Mouse (Mus musculus) embryonic facial prominence, embryonic 13.5 days (tissue): ENCODE measurements around the gene Trim67. TPM values are rescaled to one million over a fixed set of nuclear protein-coding genes. Genes with fewer than 3 reads are reported as not detected.
"Not testable (repeated sequence)": the region's sequence is repeated elsewhere in the genome, so short reads cannot be mapped to it uniquely, and the experiment has no call there.

Source experiments
- ATAC-seq: fragments of 200-750 bp; cut with Nextera tagmentation; 2 replicates; pipeline ENCODE4 v1.8.0; 2017; ENCODE audit warnings: low read depth; ENCODE audit not compliant: insufficient number of reproducible peaks, insufficient read depth, low FRiP score, low TSS enrichment
- H3K27ac ChIP-seq: fragments of 300-500 bp; sonication (generic); 2 replicates; pipeline ENCODE4 v1.5.1; 2015; ENCODE audit warnings: moderate library complexity, mild to moderate bottlenecking, inconsistent platforms
- H3K27me3 ChIP-seq: fragments of 300-500 bp; sonication (generic); 2 replicates; pipeline ENCODE4 v1.6.1; 2015; ENCODE audit warnings: mild to moderate bottlenecking, inconsistent platforms
- H3K36me3 ChIP-seq: fragments of 300-500 bp; sonication (generic); 2 replicates; pipeline ENCODE4 v1.6.1; 2015; ENCODE audit warnings: mild to moderate bottlenecking, inconsistent platforms
- H3K4me1 ChIP-seq: fragments of 300-500 bp; sonication (generic); 2 replicates; pipeline ENCODE4 v1.6.1; 2015; ENCODE audit warnings: inconsistent platforms
- H3K4me2 ChIP-seq: fragments of 300-500 bp; sonication (generic); 2 replicates; pipeline ENCODE4 v1.6.1; 2015; ENCODE audit warnings: moderate library complexity, mild to moderate bottlenecking, inconsistent platforms
- H3K4me3 ChIP-seq: fragments of 300-500 bp; sonication (generic); 2 replicates; pipeline ENCODE4 v1.5.1; 2015; ENCODE audit warnings: mild to moderate bottlenecking, inconsistent platforms
- H3K9ac ChIP-seq: fragments of 300-500 bp; sonication (generic); 2 replicates; pipeline ENCODE4 v1.6.1; 2015; ENCODE audit warnings: mild to moderate bottlenecking, inconsistent platforms
- H3K9me3 ChIP-seq: fragments of 300-500 bp; sonication (generic); 2 replicates; pipeline ENCODE4 v1.6.1; 2016; ENCODE audit warnings: inconsistent platforms
- WGBS: fragments of 180-500 bp; shearing (Covaris S2); methylation state at CpG from one replicate; pipeline ENCODE4 v1.1.7; 2015; ENCODE audit warnings: mixed read lengths; 5-methylcytosine and 5-hydroxymethylcytosine counted together
- polyA plus RNA-seq: library from polyadenylated mRNA; unstranded; fragments of >200 nt; fragmentation: Nextera tagmentation; extraction: Ambion mirVana; gene quantifications from 2 replicates; pipeline ENCODE4 v1.2.1, GENCODE M21; 2015

The Trim67 gene
- polyA plus RNA-seq, 1 experiment from 2014 or later, result 0.18 TPM

- WGBS, result 85% methylated on average over 7 of the region's 7 CpGs
- ATAC-seq, result no peak
Measured at GRCm38 (mm10) chr8:124836273-124836672, 43.4 kb downstream of the Trim67 start.

GRCm38 (mm10) chr8:124836907-124837306 lies 44.0 kb downstream of the Trim67 start:
- Histone ChIP-seq H3K4me3 (no peak overlapping the region), H3K36me3 (peaks cover 45% of the 10 kb centered on the region), H3K9ac (no peak overlapping the region), H3K4me2 (no peak overlapping the region), H3K27ac (no peak overlapping the region), H3K4me1 (peaks cover 8% of the 10 kb centered on the region), H3K9me3 (no peaks in the 10 kb centered on the region), H3K27me3 (no peaks in the 10 kb centered on the region)
- 83% methylated on average over 2 of the region's 2 CpGs for WGBS
- no peak for ATAC-seq

More at GRCm38 (mm10) chr8:124836273-124836672, 43.4 kb downstream of the Trim67 start:
- no peaks in the 10 kb centered on the region for H3K9me3 ChIP-seq
- H3K36me3 ChIP-seq, result peaks cover 39% of the 10 kb centered on the region
- no peak overlapping the region for H3K27ac ChIP-seq
- H3K4me3 ChIP-seq, result no peak overlapping the region
- H3K4me1 ChIP-seq, result peaks cover 8% of the 10 kb centered on the region
- H3K4me2 ChIP-seq, result no peak overlapping the region
- H3K9ac ChIP-seq, result no peak overlapping the region
- H3K27me3 ChIP-seq, result no peaks in the 10 kb centered on the region

DNA sequence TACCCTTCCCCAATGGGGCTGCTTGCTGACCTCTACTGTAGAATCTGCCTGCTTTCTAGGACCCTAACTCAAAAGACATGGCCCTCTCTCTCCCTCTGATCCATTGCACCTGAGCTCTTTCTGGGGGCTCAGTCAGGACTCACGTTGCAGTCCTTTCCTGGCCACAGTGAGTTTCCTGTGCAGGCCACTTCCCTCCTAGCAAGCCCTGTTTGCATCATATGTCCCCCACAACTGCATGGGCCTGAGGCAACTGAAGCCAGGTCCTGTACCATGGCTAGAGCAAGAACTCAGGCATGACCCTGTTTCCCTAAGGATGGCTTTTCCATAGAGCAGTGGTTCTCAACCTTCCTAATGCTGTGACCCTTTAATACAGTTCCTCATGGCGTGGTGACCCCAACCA lies 45.1 kb downstream of the Trim67 start:
- Histone ChIP-seq H3K27ac (no peak overlapping the region), H3K4me1 (peaks cover 8% of the 10 kb centered on the region), H3K27me3 (no peaks in the 10 kb centered on the region), H3K36me3 (peaks cover 47% of the 10 kb centered on the region), H3K4me3 (no peak overlapping the region), H3K9ac (no peak overlapping the region), H3K9me3 (no peaks in the 10 kb centered on the region), H3K4me2 (no peak overlapping the region)
- no peak for ATAC-seq
- 80% methylated on average over 2 of the region's 2 CpGs for WGBS

DNA sequence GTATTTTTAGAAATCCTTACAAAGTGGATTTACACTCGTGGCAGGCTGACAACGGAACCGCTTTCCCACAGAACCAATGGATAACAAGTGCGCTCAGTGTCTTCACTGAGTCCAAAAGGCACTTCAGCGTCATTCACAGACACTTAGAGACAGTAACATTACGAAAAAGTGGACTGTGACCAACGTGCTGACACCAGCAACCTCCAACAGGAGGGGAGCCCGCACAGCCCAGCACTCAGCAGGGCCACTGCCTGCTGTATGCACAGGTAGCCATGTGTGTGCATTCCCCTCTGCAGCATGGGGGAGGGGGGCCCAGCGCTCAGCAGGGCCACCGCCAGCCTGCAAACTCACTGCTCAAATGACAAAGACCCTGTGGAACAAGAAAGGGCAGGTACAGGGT lies 46.5 kb downstream of the Trim67 start:
- Histone ChIP-seq H3K4me3 (no peak overlapping the region), H3K4me2 (no peak overlapping the region), H3K9ac (no peak overlapping the region), H3K4me1 (peaks cover under 1% of the 10 kb centered on the region; the same call in 1 of the 2 replicates), H3K27me3 (no peaks in the 10 kb centered on the region), H3K27ac (no peak overlapping the region), H3K9me3 (no peaks in the 10 kb centered on the region), H3K36me3 (peaks cover 59% of the 10 kb centered on the region)
- ATAC-seq, result no peak
- 92% methylated on average over 10 of the region's 10 CpGs for WGBS

DNA sequence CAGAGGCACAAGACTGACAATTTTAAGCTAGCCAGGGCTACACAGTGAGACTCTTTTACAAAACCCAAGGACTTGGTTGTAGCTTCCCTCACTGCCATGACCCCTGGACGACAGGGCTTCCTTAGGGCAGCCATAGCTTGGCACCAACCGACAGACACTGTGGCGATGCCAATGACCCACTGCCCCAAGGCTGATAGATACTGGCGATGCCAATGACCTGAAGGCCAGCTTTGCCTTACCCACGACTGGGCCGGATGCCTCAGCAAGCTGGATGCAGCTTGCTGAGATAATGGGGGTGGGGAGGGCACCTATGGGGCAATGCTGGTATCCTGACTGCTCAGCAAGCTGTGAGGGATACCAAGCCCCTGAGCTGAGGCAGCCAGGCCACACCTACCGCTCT lies 48.0 kb downstream of the Trim67 start:
- no peak overlapping the region for H3K27ac ChIP-seq
- 95% methylated on average over 7 of the region's 7 CpGs for WGBS
- H3K4me2 ChIP-seq, result no peak overlapping the region
- H3K4me1 ChIP-seq, result no peaks in the 10 kb centered on the region
- no peaks in the 10 kb centered on the region for H3K27me3 ChIP-seq
- H3K9me3 ChIP-seq, result no peaks in the 10 kb centered on the region
- no peak for ATAC-seq
- H3K9ac ChIP-seq, result no peak overlapping the region
- H3K4me3 ChIP-seq, result no peak overlapping the region
- H3K36me3 ChIP-seq, result peaks cover 67% of the 10 kb centered on the region

GRCm38 (mm10) chr8:124841775-124842174 lies 48.9 kb downstream of the Trim67 start:
- peaks cover 67% of the 10 kb centered on the region for H3K36me3 ChIP-seq
- H3K4me2 ChIP-seq, result no peak overlapping the region
- no peak for ATAC-seq

GRCm38 (mm10) chr8:124842929-124843328 lies 50.0 kb downstream of the Trim67 start:
- peaks cover 62% of the 10 kb centered on the region for H3K36me3 ChIP-seq
- not testable (repeated sequence) for H3K4me3 ChIP-seq, H3K9me3 ChIP-seq, ATAC-seq, H3K4me2 ChIP-seq, H3K27me3 ChIP-seq, H3K4me1 ChIP-seq, H3K9ac ChIP-seq, H3K27ac ChIP-seq
- WGBS, result 69% methylated on average over 1 of the region's 1 CpGs

More at GRCm38 (mm10) chr8:124841775-124842174, 48.9 kb downstream of the Trim67 start:
- Histone ChIP-seq H3K9ac (no peak overlapping the region), H3K4me1 (no peaks in the 10 kb centered on the region), H3K9me3 (no peaks in the 10 kb centered on the region), H3K27me3 (no peaks in the 10 kb centered on the region), H3K27ac (no peak overlapping the region), H3K4me3 (no peak overlapping the region)
- WGBS, result 89% methylated on average over 10 of the region's 10 CpGs

GRCm38 (mm10) chr8:124845131-124845530 lies 52.2 kb downstream of the Trim67 start:
- Histone ChIP-seq H3K4me2 (no peak overlapping the region), H3K9ac (no peak overlapping the region), H3K36me3 (peaks cover 40% of the 10 kb centered on the region), H3K4me1 (no peaks in the 10 kb centered on the region), H3K4me3 (no peak overlapping the region), H3K27me3 (no peaks in the 10 kb centered on the region), H3K9me3 (no peaks in the 10 kb centered on the region), H3K27ac (no peak overlapping the region)
- ATAC-seq, result no peak
- WGBS, result 67% methylated on average over 3 of the region's 3 CpGs

DNA sequence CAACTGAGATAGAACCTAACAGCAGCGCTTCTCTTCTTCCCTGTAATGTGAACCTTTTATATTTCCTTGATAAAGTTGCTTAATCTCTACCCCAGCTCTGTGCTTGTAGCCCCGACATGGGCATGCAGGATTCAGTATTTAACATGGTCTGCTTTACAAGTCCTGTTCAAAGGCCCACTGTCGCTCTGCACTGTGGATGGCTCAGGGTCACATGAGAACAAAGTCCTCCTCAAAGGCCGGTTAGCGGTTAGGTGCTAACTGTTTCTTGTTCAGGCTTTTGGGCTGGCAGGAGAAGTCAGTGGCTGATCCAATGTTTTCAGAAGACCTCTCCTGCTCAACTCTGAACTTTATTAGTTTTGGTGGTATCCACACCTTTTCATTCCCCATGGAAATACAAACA lies 52.7 kb downstream of the Trim67 start:
- Histone ChIP-seq H3K4me1 (no peaks in the 10 kb centered on the region), H3K36me3 (peaks cover 35% of the 10 kb centered on the region), H3K4me2 (no peak overlapping the region), H3K9me3 (no peaks in the 10 kb centered on the region), H3K4me3 (no peak overlapping the region), H3K9ac (no peak overlapping the region), H3K27me3 (no peaks in the 10 kb centered on the region), H3K27ac (no peak overlapping the region)
- ATAC-seq, result no peak
- 91% methylated on average over 5 of the region's 5 CpGs for WGBS

DNA sequence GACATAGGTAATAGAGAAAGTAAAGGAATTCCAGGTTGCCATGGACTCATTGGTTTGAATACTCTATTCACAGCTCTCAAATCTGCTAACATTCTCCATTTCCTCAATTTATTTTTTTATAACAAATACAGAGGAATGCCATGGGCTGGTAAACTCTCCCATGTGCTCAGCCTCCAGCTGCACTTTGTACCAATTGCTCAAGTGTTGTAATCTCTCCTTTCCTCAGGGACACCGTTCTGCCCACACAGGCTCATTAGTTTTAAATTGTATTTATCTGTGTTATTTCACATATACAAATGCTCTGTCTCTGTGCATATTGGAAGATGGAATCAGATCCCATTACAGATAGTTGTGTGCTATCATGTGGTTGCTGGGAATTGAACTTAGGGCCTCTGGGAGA lies 60.6 kb downstream of the Trim67 start:
- H3K4me1 ChIP-seq, result no peaks in the 10 kb centered on the region
- ATAC-seq, result no peak
- 100% methylated on average over 1 of the region's 1 CpGs for WGBS
- peaks cover 29% of the 10 kb centered on the region for H3K9me3 ChIP-seq
- H3K27me3 ChIP-seq, result no peaks in the 10 kb centered on the region
- H3K4me3 ChIP-seq, result no peak overlapping the region
- H3K4me2 ChIP-seq, result no peak overlapping the region
- peaks cover 63% of the 10 kb centered on the region for H3K36me3 ChIP-seq
- H3K9ac ChIP-seq, result no peak overlapping the region
- H3K27ac ChIP-seq, result no peak overlapping the region

- no peaks in the 10 kb centered on the region for H3K27me3 ChIP-seq
- H3K9me3 ChIP-seq, result peaks cover 13% of the 10 kb centered on the region
- H3K4me2 ChIP-seq, result no peak overlapping the region
- H3K36me3 ChIP-seq, result peaks cover 64% of the 10 kb centered on the region
- H3K4me3 ChIP-seq, result no peak overlapping the region
- no peak overlapping the region for H3K9ac ChIP-seq
- H3K4me1 ChIP-seq, result peaks cover 10% of the 10 kb centered on the region
- no peak for ATAC-seq
- no peak overlapping the region for H3K27ac ChIP-seq
Measured at GRCm38 (mm10) chr8:124859466-124859865, 66.6 kb downstream of the Trim67 start.

DNA sequence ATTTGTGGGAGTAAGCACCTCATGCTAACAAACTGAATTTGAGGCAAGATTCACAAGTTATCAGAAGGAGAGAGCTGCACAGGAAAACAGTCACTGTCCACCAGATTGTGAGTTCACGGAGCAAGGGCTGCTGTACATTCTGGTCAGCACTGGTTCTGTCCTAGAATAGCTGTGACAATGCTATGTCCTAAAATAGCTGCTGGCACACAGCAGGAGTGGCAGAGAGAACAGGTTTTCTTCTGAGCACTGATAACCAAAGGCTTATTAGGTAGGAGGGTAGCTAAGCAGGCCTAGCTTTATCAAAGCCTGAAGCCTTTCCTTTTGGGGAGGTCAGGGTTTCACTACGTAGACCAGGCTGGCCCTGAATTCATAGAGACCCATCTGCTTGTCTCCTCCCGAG lies 67.3 kb downstream of the Trim67 start:
- no peak for ATAC-seq
- no peaks in the 10 kb centered on the region for H3K27me3 ChIP-seq
- peaks cover 8% of the 10 kb centered on the region; the same call in 1 of the 2 replicates for H3K9me3 ChIP-seq
- no peak overlapping the region for H3K4me2 ChIP-seq
- H3K9ac ChIP-seq, result no peak overlapping the region
- H3K4me1 ChIP-seq, result peaks cover 13% of the 10 kb centered on the region
- no peak overlapping the region for H3K27ac ChIP-seq
- no peak overlapping the region for H3K4me3 ChIP-seq
- 88% methylated on average over 3 of the region's 3 CpGs for WGBS
- peaks cover 57% of the 10 kb centered on the region for H3K36me3 ChIP-seq
